Mouse (Mus musculus): ENCODE measurements around the gene Tppp2.

DNA sequence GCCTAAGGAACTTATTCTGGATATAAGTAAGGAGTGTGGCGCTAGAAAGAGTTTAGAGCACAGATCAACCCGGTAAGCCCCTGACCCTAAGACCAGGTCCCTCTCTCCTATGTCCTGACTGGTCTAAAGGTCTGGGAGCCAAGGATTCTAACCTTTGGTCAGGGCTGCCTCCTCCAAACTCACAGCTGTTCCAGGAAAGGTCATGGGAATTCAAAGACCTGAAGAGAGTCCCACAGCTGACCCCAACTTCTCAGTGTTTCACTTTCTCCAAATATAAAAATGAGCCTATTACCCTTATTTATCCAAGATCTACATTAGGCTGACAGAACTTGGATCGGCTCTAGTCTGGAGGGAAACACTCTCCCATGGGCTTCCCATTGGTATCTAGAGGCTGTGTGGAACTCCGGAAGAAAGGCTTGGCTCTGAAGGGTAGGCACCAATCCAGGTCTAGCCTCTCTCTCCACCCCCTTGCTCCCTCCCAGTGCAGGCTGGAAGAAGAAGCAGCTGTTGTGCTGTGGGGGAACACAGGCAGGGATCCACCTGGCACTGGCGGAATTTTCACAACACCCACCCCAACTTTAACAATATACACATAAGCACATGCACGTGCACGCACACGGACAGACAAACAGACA lies 11.2 kb downstream of the Tppp2 start:
- TF ChIP-seq MAX (IDR thresholded peaks at IDR 0.05) = no peak
- TF ChIP-seq CTCF (IDR thresholded peaks at IDR 0.05; ENCODE audit: control insufficient read depth, insufficient read depth, insufficient read length) = no peak
